In the genomic region with DNA sequence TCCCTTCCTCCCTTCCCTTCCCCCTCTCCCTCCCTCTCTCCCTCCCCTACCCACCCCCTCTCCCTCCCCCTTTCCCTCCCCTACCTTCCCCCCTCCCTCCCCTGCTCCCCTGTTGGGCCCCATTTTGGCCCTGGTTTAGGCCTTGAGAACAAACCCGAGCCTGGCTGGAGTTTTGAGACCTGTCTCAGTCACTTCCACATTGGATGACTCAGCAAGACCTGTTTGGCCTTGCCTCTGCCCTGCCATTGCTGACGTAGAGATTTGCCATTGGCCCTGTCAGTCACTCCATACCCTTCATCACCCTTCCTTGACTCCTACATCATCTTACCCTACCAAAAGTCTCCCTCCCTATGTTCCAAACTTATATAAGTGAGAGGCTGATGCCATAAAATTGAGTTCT, we compare ENCODE assay signal across 23 mouse cellular contexts. TPM values are rescaled to one million over a fixed set of nuclear protein-coding genes. Genes with fewer than 3 reads are reported as not detected.
A peak's percentile ranks its signal among the peaks of the same experiment; 100 is the strongest.
DNase-seq lines count a peak whose midpoint lies in the region; ATAC-seq and TF ChIP-seq lines count a peak whose summit lies in the region.
"Had no signal": no experiment of that assay in that cellular context is flagged by ENCODE, and none has a peak within 500 bp of the region (broad histone marks: within the 10 kb centered on the region; RNA-seq: fewer than 3 reads in every experiment).

No protein-coding gene starts in this region.

- TF ChIP-seq CTCF in MEL (IDR thresholded peaks at IDR 0.05 in 2 of 3, conservative IDR thresholded peaks at IDR 0.05 in 1 of 3; ENCODE audit: control insufficient read depth in 1 of 3, insufficient read depth in 1 of 3, low read depth in 2 of 3, low read length in 3 of 3, poor library complexity in 1 of 3, severe bottlenecking in 1 of 3): no peak

- peaks cover 23% of the 10 kb centered on the region for H3K4me1 ChIP-seq in forebrain, embryonic 10.5 days
- H3K4me1 ChIP-seq in forebrain, embryonic 11.5 days (replicated peaks; ENCODE audit: control insufficient read depth, insufficient read depth, low read length): no peaks in the 10 kb centered on the region
- no peaks in the 10 kb centered on the region for H3K4me1 ChIP-seq in MEL (ENCODE audit: control insufficient read depth in 1 of 2, insufficient read depth in 2 of 2, low read length in 2 of 2)
- H3K4me1 ChIP-seq: heart, embryonic 15.5 days; hindbrain, embryonic 10.5 days; hindbrain, embryonic 15.5 days had no signal

- TF ChIP-seq EP300 in MEL (IDR thresholded peaks at IDR 0.05; ENCODE audit: low read depth in 1 of 2, low read length in 2 of 2): no peak

- TF ChIP-seq POLR2A in MEL (IDR thresholded peaks at IDR 0.05; ENCODE audit: control insufficient read depth in 1 of 2, insufficient read depth in 1 of 2, low read depth in 1 of 2, low read length in 2 of 2, poor library complexity in 1 of 2): no peak

- no peak overlapping the region for H3K9ac ChIP-seq in forebrain, embryonic 11.5 days (ENCODE audit: low read length)
- no peak overlapping the region for H3K9ac ChIP-seq in MEL (ENCODE audit: control insufficient read depth, low read depth, low read length, poor library complexity, severe bottlenecking)
- H3K9ac ChIP-seq: forebrain, embryonic 15.5 days; heart, embryonic 15.5 days; hindbrain, embryonic 15.5 days had no signal

- no peaks in the 10 kb centered on the region for H3K79me2 ChIP-seq in MEL (ENCODE audit: control insufficient read depth, insufficient read depth, low read length, poor library complexity)

- ATAC-seq in forebrain, embryonic 11.5 days (replicated peaks; ENCODE audit: low FRiP score): no peak
- ATAC-seq: activated CD4-positive, CD25-positive, alpha-beta regulatory T cell, adult 4 months; forebrain, embryonic 15.5 days; intestine, embryonic 16.5 days had no signal

- no peak for DNase-seq in forebrain, embryonic 10.5 days (ENCODE audit: extremely low spot score, low spot score)
- no peak for DNase-seq in forebrain, embryonic 11.5 days (ENCODE audit: low spot score)
- DNase-seq in 416B (ENCODE audit: low read depth) (peak; percentile 65), MEL (ENCODE audit: low read depth, low spot score) (peak; percentile 7), adipocyte (ENCODE audit: low spot score) (peak; percentile 32)
- DNase-seq in kidney, adult 9 months: no peak
- no peak for DNase-seq in right cerebral cortex, adult 2 months (ENCODE audit: low spot score in 2 of 2)
- no peak for DNase-seq in ovary, postnatal 10 days (ENCODE audit: low spot score)
- DNase-seq: adrenal gland, adult 2 months; cerebellum, adult 11-12 months; cerebellum, postnatal 10 days; gastrocnemius, postnatal 10 days; heart, adult 18-20 months; heart, postnatal 14 days; kidney, adult 2 months had no signal

- H3K9me3 ChIP-seq in forebrain, embryonic 10.5 days: no peaks in the 10 kb centered on the region
- no peaks in the 10 kb centered on the region for H3K9me3 ChIP-seq in forebrain, embryonic 11.5 days (ENCODE audit: control insufficient read depth, low read length)
- no peaks in the 10 kb centered on the region for H3K9me3 ChIP-seq in MEL (replicated peaks; ENCODE audit: insufficient read depth, low read length)
- H3K9me3 ChIP-seq: embryonic facial prominence, embryonic 10.5 days; forebrain, embryonic 15.5 days; heart, embryonic 15.5 days; hindbrain, embryonic 10.5 days; hindbrain, embryonic 15.5 days had no signal

- no peak for TF ChIP-seq RAD21 in MEL (IDR thresholded peaks at IDR 0.05; ENCODE audit: low read depth, low read length)

- H3K4me2 ChIP-seq in forebrain, embryonic 11.5 days (ENCODE audit: low read depth, low read length, severe bottlenecking): no peak overlapping the region
- H3K4me2 ChIP-seq: forebrain, embryonic 15.5 days; heart, embryonic 11.5 days; heart, embryonic 15.5 days; hindbrain, embryonic 15.5 days had no signal

- H3K27me3 ChIP-seq in forebrain, embryonic 10.5 days (ENCODE audit: poor library complexity, severe bottlenecking): no peaks in the 10 kb centered on the region
- H3K27me3 ChIP-seq in forebrain, embryonic 11.5 days (ENCODE audit: control insufficient read depth, insufficient read depth, low read length): no peaks in the 10 kb centered on the region
- no peaks in the 10 kb centered on the region for H3K27me3 ChIP-seq in MEL (ENCODE audit: control insufficient read depth in 1 of 2, insufficient read depth in 2 of 2, low read length in 2 of 2)
- H3K27me3 ChIP-seq: heart, embryonic 15.5 days; hindbrain, embryonic 15.5 days had no signal

- no peaks in the 10 kb centered on the region for H3K36me3 ChIP-seq in forebrain, embryonic 10.5 days (replicated peaks)
- H3K36me3 ChIP-seq in forebrain, embryonic 11.5 days (ENCODE audit: control insufficient read depth, insufficient read depth, low read length): no peaks in the 10 kb centered on the region
- H3K36me3 ChIP-seq in MEL (ENCODE audit: control insufficient read depth in 1 of 2, insufficient read depth in 2 of 2, low read length in 2 of 2): no peaks in the 10 kb centered on the region
- H3K36me3 ChIP-seq: embryonic facial prominence, embryonic 10.5 days; forebrain, embryonic 15.5 days; heart, embryonic 15.5 days; hindbrain, embryonic 10.5 days; hindbrain, embryonic 15.5 days had no signal

- H3K4me3 ChIP-seq in forebrain, embryonic 10.5 days: no peak overlapping the region
- H3K4me3 ChIP-seq in forebrain, embryonic 11.5 days (ENCODE audit: low read depth, low read length): no peak overlapping the region
- H3K4me3 ChIP-seq in MEL (ENCODE audit: control insufficient read depth in 1 of 2, insufficient read depth in 1 of 2, low read depth in 2 of 2, low read length in 2 of 2): no peak overlapping the region
- H3K4me3 ChIP-seq: embryonic facial prominence, embryonic 10.5 days; forebrain, embryonic 15.5 days; heart, embryonic 15.5 days; hindbrain, embryonic 10.5 days; hindbrain, embryonic 15.5 days had no signal

- 0 out of 2 replicates have a peak overlapping the region, but pooled peaks have one; percentile 35 for H3K27ac ChIP-seq in forebrain, embryonic 10.5 days
- no peak overlapping the region for H3K27ac ChIP-seq in forebrain, embryonic 11.5 days (ENCODE audit: low read depth, low read length)
- no peak overlapping the region for H3K27ac ChIP-seq in MEL (ENCODE audit: control insufficient read depth, low read depth, low read length)
- H3K27ac ChIP-seq: embryonic facial prominence, embryonic 10.5 days; forebrain, embryonic 15.5 days; heart, embryonic 15.5 days; hindbrain, embryonic 10.5 days; hindbrain, embryonic 15.5 days had no signal

- 83% methylated on average over 2 of the region's 2 CpGs for WGBS in forebrain, embryonic 10.5 days
- 55% methylated on average over 2 of the region's 2 CpGs for WGBS in forebrain, embryonic 11.5 days

TF ChIP-seq in MEL, 35 proteins besides CTCF, POLR2A, EP300 and RAD21:
- TF ChIP-seq TAL1 (IDR thresholded peaks at IDR 0.05; ENCODE audit: low read length): no peak
- TF ChIP-seq JUND (IDR thresholded peaks at IDR 0.05; ENCODE audit: low read depth, low read length): no peak

RNA-seq across cellular contexts. Expression of a gene that starts 43.9 kb away (rescaled TPM):
- polyA plus RNA-seq in forebrain, embryonic 10.5 days (2016; fragmentation: Nextera tagmentation; extraction: Ambion mirVana): 30.6 and 35.0 TPM in 2 replicates
- polyA plus RNA-seq in forebrain, embryonic 11.5 days (2014; fragmentation: Nextera tagmentation; extraction: Ambion mirVana): 139 and 181 TPM in 2 replicates
- total RNA-seq in MEL (2012; rRNA removed): 0.07 and 0.12 TPM in 2 replicates
- not detected for polyA plus RNA-seq in MEL (2012; ENCODE audit: insufficient read depth in 1 of 2, insufficient read length in 2 of 2, low read depth in 1 of 2, low replicate concordance in 2 of 2, missing spikeins in 1 of 2)
- polyA plus RNA-seq: activated CD4-positive, CD25-positive, alpha-beta regulatory T cell, adult 4 months had no signal

Comparison
In these comparisons a context has a peak if more than half of its experiments do, and no peak if none do; other contexts are left out.
1. DNase-seq: peak in 416B (single experiment), MEL (single experiment) and adipocyte (single experiment); none in forebrain, embryonic 10.5 days (single experiment), forebrain, embryonic 11.5 days (single experiment), kidney, adult 9 months (single experiment), right cerebral cortex, adult 2 months (0 of 2) and ovary, postnatal 10 days (single experiment).
2. RNA of a gene that starts 43.9 kb away (polyA plus RNA-seq): 139 to 181 TPM in forebrain, embryonic 11.5 days and 30.6 to 35.0 TPM in forebrain, embryonic 10.5 days; not detected in MEL; every median in the first group is over 10 times any median in the second.